Mouse (Mus musculus): ENCODE measurements around the gene Alad.

GRCm38 (mm10) chr4:62460348-62460747, 59.4 kb downstream of the Alad start:
- no peak for TF ChIP-seq CTCF (IDR thresholded peaks at IDR 0.05)
- TF ChIP-seq EP300 (IDR thresholded peaks at IDR 0.05), result no peak

Measured in lung, postnatal 0 days (tissue).